Mouse (Mus musculus): ENCODE data around the gene 1700018B08Rik. TPM values are rescaled to one million over a fixed set of nuclear protein-coding genes. Genes with fewer than 3 reads are reported as not detected.

Gene 1700018B08Rik
- polyA plus RNA-seq, 1 experiment from 2014 or later, result not detected

DNA sequence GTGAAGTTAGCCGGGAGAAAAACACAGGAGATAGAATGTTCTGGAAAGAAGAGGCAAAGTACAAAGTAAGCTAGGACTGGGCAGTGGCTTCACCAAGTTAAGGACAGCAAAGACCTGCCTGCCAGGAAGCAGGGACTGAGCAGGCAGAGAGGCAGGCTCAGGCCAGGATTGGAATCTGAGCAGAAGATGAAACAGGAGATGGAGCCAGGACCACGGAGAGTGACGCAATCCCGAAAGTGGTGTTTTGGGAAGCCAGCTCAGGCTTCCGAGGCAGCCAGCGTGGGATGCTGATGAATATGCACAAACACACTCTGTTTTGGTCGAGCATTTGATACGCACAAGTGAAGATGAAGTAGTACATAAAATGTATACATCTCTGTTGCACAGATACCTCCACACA is 39.5 kb upstream of the 1700018B08Rik start:
- Histone ChIP-seq H3K4me2 (ENCODE audit: low read length) (no peak overlapping the region), H3K36me3 (ENCODE audit: control insufficient read depth, insufficient read depth) (no peaks in the 10 kb centered on the region), H3K4me3 (replicated peaks; ENCODE audit: low read length) (no peak overlapping the region), H3K9ac (replicated peaks; ENCODE audit: low read depth, low read length) (no peak overlapping the region), H3K27me3 (replicated peaks; ENCODE audit: control insufficient read depth, insufficient read depth, low read length) (no peaks in the 10 kb centered on the region), H3K27ac (ENCODE audit: low read length) (no peak overlapping the region), H3K4me1 (replicated peaks; ENCODE audit: control insufficient read depth, insufficient read depth, low read length) (peaks cover 10% of the 10 kb centered on the region), H3K9me3 (ENCODE audit: control insufficient read depth, low read length) (no peaks in the 10 kb centered on the region)
- WGBS, result 58% methylated on average over 8 of the region's 8 CpGs
- no peak for ATAC-seq

DNA sequence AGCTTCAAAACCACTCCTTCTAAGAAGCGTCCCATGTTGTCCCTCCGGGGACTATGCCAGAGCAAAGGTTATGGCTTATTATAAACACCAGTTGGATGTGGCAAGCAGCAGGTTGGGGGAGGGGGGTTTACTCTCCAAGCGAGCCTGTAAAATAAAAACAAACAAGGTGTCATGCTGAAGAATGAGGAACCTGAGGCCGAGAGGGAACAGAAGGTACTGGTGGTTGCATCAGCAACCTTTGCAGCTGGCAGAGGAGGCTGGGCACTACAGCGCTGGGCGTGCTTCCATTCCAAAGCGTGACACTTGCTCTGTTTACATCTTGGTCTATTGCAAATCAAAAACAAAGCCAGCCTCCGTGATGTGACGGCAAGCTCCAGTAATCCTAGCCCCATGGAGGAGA is 36.3 kb upstream of the 1700018B08Rik start:
- Histone ChIP-seq H3K36me3 (ENCODE audit: control insufficient read depth, insufficient read depth) (no peaks in the 10 kb centered on the region), H3K27ac (ENCODE audit: low read length) (no peak overlapping the region), H3K4me2 (ENCODE audit: low read length) (no peak overlapping the region), H3K9me3 (ENCODE audit: control insufficient read depth, low read length) (no peaks in the 10 kb centered on the region), H3K9ac (replicated peaks; ENCODE audit: low read depth, low read length) (no peak overlapping the region), H3K27me3 (replicated peaks; ENCODE audit: control insufficient read depth, insufficient read depth, low read length) (no peaks in the 10 kb centered on the region), H3K4me3 (replicated peaks; ENCODE audit: low read length) (no peak overlapping the region), H3K4me1 (replicated peaks; ENCODE audit: control insufficient read depth, insufficient read depth, low read length) (peaks cover 26% of the 10 kb centered on the region)
- 44% methylated on average over 9 of the region's 9 CpGs for WGBS
- ATAC-seq, result no peak

DNA sequence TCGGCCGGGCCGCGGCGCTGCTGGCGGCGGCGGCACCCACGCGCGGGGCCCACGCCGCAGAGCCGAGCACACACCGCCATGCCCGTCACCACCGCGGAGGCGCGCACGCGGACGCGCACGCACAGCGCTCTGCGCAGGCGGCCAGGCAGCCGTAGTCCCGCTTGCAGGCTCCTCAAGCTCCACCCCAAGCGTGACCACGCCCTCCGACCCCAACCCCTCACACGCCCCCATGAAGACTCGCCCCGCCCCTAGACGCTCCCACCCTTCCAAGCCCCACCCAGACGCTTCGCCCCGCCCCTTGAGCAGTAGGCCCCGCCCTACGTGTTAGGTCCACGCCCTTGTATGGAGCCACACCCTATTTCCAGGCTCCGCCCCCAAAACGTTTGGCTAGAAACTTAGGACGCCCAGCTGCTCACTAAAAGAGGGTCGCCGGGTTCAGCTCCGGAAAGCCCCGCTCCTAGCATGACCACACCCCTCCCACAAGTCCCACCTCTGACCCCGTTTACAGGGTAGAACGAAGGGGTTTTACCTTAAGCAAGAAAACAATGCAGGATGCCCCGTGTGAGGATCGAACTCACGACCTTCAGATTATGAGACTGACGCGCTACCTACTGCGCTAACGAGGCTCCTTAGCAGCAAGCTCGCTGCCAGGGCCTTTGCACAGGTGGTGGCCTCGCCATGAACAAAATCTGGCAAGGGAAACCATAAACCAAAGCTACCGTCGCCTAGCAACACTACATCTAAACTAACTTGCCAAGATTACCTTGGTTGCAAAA is 34.7 kb upstream of the 1700018B08Rik start, which contains the start of gene Fbxo31:
TSS of gene Fbxo31 (minus strand) at position 131 of the 776 bp plus-strand sequence.
- Histone ChIP-seq H3K4me2 (ENCODE audit: low read length) (peak within 1 kb of the TSS; percentile 75), H3K9me3 (ENCODE audit: control insufficient read depth, low read length) (no peaks in the 10 kb centered on the region), H3K36me3 (ENCODE audit: control insufficient read depth, insufficient read depth) (no peaks in the 10 kb centered on the region), H3K9ac (replicated peaks; ENCODE audit: low read depth, low read length) (peak within 1 kb of the TSS; percentile 85), H3K27ac (ENCODE audit: low read length) (0 out of 2 replicates have a peak within 1 kb of the TSS, but pooled peaks have one; percentile 45), H3K27me3 (replicated peaks; ENCODE audit: control insufficient read depth, insufficient read depth, low read length) (no peaks in the 10 kb centered on the region), H3K4me1 (replicated peaks; ENCODE audit: control insufficient read depth, insufficient read depth, low read length) (peaks cover 22% of the 10 kb centered on the region), H3K4me3 (replicated peaks; ENCODE audit: low read length) (peak within 1 kb of the TSS; percentile 82)
- WGBS, result under 1% methylated on average over 43 of the region's 63 CpGs
- ATAC-seq, result peak; percentile 94

DNA sequence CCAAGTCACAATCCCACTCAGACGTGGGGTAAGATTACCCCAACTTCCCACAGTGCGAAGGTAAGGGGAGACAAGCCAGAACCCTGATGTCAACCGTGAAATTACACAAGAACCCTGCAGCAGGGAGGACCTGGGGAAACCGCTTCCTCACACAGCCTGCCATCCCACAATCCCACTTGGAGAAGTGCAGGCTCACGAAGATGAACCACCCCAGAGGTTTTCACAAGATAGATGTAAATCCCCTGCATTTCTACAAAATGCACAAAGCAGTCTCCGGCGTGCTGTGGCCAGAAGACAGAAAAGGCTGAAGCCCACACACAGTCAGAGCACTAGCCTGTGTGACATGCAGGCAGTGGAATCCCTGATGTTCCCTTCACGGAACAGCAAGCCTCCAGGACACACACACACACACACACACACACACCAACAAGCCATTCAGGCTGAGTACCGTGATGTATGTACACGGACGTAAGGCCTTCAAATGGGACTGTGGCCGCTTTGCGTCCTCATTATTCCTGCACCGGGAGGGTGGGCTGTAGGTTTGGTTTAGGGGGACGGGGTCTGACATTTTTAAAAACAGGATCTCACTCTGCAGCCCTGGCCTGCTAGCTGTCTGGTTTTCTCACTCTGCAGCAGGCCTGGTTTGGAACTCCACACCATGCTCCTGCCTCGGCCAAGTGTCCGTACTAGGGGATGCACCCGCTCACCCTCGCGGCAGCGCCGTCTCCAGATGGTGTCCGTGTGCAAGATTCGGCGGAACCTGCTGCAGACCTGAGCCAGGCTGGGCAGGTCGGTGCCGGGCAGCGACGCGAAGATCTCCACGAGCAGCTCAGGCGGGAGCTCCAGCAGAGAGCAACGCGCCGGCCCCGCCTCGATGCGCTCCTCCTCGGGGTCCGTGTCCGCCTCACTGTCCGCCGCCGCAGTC is 33.9 kb upstream of the 1700018B08Rik start:
- peak overlapping the region; percentile 82 for H3K4me3 ChIP-seq (replicated peaks; ENCODE audit: low read length)
- H3K36me3 ChIP-seq (ENCODE audit: control insufficient read depth, insufficient read depth), result no peaks in the 10 kb centered on the region
- H3K4me1 ChIP-seq (replicated peaks; ENCODE audit: control insufficient read depth, insufficient read depth, low read length), result peaks cover 25% of the 10 kb centered on the region
- H3K9me3 ChIP-seq (ENCODE audit: control insufficient read depth, low read length), result no peaks in the 10 kb centered on the region
- 0 out of 2 replicates have a peak overlapping the region, but pooled peaks have one; percentile 45 for H3K27ac ChIP-seq (ENCODE audit: low read length)
- H3K27me3 ChIP-seq (replicated peaks; ENCODE audit: control insufficient read depth, insufficient read depth, low read length), result no peaks in the 10 kb centered on the region
- H3K9ac ChIP-seq (replicated peaks; ENCODE audit: low read depth, low read length), result peak overlapping the region; percentile 85
- WGBS, result 2% methylated on average over 39 of the region's 44 CpGs
- peak; percentile 69 for ATAC-seq
- H3K4me2 ChIP-seq (ENCODE audit: low read length), result peak overlapping the region; percentile 75

DNA sequence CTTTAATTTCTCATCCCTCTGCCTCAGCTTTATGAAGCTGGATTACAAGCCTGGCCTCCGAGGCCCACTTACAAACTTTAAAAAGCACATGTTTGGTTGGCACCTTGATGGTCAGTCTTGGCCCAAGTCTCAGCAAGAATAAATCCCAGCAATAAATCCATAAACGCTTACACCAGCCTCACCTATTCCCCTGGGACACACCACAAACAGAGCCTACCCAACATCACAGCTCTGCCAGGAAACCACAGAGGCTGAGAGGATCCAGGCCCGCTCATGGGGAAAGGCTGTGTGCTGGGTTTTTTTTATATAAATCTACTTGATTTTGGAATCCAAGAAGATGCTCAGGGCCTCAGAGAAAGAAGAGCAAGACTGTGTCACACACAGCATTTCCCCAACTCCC is 31.5 kb upstream of the 1700018B08Rik start:
- 90% methylated on average over 3 of the region's 3 CpGs for WGBS
- Histone ChIP-seq H3K27me3 (replicated peaks; ENCODE audit: control insufficient read depth, insufficient read depth, low read length) (no peaks in the 10 kb centered on the region), H3K9me3 (ENCODE audit: control insufficient read depth, low read length) (no peaks in the 10 kb centered on the region), H3K27ac (ENCODE audit: low read length) (no peak overlapping the region), H3K36me3 (ENCODE audit: control insufficient read depth, insufficient read depth) (no peaks in the 10 kb centered on the region), H3K4me3 (replicated peaks; ENCODE audit: low read length) (no peak overlapping the region), H3K4me2 (ENCODE audit: low read length) (no peak overlapping the region), H3K9ac (replicated peaks; ENCODE audit: low read depth, low read length) (no peak overlapping the region), H3K4me1 (replicated peaks; ENCODE audit: control insufficient read depth, insufficient read depth, low read length) (peaks cover 25% of the 10 kb centered on the region)
- no peak for ATAC-seq

DNA sequence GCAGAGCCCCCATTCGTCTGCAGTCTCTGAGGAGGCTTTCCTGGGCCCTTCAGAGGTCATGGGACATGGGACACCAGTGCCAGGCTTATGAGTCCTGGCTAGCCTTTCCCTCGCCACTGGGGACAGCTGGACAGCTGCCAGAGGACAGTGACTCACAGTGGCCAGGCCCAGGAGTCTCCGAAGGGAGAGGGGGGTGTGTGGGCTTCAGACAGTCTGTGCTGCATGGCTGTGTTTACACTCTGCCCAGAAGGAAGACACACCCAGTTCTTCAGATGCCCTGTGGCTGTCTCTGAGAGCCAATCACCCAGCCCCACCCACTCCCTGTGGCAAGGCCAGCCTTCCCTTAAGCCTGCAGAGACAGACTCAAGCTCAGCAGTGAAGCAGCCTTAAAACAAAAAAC is 29.2 kb upstream of the 1700018B08Rik start:
- no peak for ATAC-seq
- H3K27ac ChIP-seq (ENCODE audit: low read length), result no peak overlapping the region
- H3K36me3 ChIP-seq (ENCODE audit: control insufficient read depth, insufficient read depth), result no peaks in the 10 kb centered on the region
- H3K4me2 ChIP-seq (ENCODE audit: low read length), result no peak overlapping the region
- no peak overlapping the region for H3K4me3 ChIP-seq (replicated peaks; ENCODE audit: low read length)
- H3K9me3 ChIP-seq (ENCODE audit: control insufficient read depth, low read length), result no peaks in the 10 kb centered on the region
- 55% methylated on average over 3 of the region's 3 CpGs for WGBS
- H3K27me3 ChIP-seq (replicated peaks; ENCODE audit: control insufficient read depth, insufficient read depth, low read length), result no peaks in the 10 kb centered on the region
- peaks cover 22% of the 10 kb centered on the region for H3K4me1 ChIP-seq (replicated peaks; ENCODE audit: control insufficient read depth, insufficient read depth, low read length)
- H3K9ac ChIP-seq (replicated peaks; ENCODE audit: low read depth, low read length), result no peak overlapping the region

DNA sequence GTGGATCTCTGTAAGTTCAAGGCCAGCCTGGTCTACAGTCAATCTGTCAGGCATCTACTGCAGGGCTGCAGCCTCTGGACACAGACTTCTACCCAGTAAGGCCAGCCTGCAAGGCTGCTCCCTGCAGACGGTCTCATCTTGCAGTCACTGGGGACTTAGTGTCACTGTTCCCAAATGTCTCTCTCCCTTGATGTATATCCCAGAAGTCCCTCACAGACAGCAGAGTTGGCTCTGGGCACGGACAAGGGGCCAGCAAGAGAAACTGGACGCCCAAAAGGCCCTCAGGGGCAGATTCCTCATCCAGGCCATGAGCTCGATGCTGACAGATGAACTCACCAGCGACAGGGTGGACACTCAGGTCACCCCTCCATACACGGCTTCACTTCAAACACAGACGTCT is 28.0 kb upstream of the 1700018B08Rik start:
- WGBS, result 83% methylated on average over 7 of the region's 7 CpGs
- no peak overlapping the region for H3K4me2 ChIP-seq (ENCODE audit: low read length)

DNA sequence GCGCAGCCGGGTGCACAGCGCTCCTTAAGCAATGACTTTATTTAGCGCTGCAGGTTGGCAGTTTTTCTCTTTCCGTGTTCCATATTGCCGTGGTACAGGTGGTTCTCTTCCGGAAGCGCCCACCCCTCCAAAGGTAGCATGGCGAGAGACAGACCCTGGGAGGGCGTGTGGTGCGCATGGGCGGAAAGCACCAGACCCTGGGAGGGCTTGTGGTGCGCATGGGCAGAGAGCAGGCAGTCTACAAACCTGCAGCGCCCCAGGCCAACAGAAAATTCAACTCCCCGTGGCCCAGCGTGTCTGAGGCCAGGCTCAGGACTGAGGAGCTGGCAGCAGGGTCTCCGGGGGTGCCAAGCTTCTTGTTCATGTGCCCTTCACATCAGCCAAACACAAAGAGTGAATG is 26.7 kb upstream of the 1700018B08Rik start:
- ATAC-seq, result no peak
- Histone ChIP-seq H3K4me3 (replicated peaks; ENCODE audit: low read length) (no peak overlapping the region), H3K9ac (replicated peaks; ENCODE audit: low read depth, low read length) (no peak overlapping the region), H3K4me1 (replicated peaks; ENCODE audit: control insufficient read depth, insufficient read depth, low read length) (peaks cover 3% of the 10 kb centered on the region; the same call in 1 of the 2 replicates), H3K27me3 (replicated peaks; ENCODE audit: control insufficient read depth, insufficient read depth, low read length) (no peaks in the 10 kb centered on the region), H3K9me3 (ENCODE audit: control insufficient read depth, low read length) (no peaks in the 10 kb centered on the region), H3K4me2 (ENCODE audit: low read length) (no peak overlapping the region), H3K36me3 (ENCODE audit: control insufficient read depth, insufficient read depth) (no peaks in the 10 kb centered on the region), H3K27ac (ENCODE audit: low read length) (no peak overlapping the region)
- WGBS, result 86% methylated on average over 17 of the region's 17 CpGs

More for the DNA sequence above, 28.0 kb upstream of the 1700018B08Rik start:
- Histone ChIP-seq H3K4me3 (replicated peaks; ENCODE audit: low read length) (no peak overlapping the region), H3K36me3 (ENCODE audit: control insufficient read depth, insufficient read depth) (no peaks in the 10 kb centered on the region), H3K27ac (ENCODE audit: low read length) (no peak overlapping the region), H3K9ac (replicated peaks; ENCODE audit: low read depth, low read length) (no peak overlapping the region), H3K9me3 (ENCODE audit: control insufficient read depth, low read length) (no peaks in the 10 kb centered on the region), H3K4me1 (replicated peaks; ENCODE audit: control insufficient read depth, insufficient read depth, low read length) (peaks cover 14% of the 10 kb centered on the region), H3K27me3 (replicated peaks; ENCODE audit: control insufficient read depth, insufficient read depth, low read length) (no peaks in the 10 kb centered on the region)
- no peak for ATAC-seq

DNA sequence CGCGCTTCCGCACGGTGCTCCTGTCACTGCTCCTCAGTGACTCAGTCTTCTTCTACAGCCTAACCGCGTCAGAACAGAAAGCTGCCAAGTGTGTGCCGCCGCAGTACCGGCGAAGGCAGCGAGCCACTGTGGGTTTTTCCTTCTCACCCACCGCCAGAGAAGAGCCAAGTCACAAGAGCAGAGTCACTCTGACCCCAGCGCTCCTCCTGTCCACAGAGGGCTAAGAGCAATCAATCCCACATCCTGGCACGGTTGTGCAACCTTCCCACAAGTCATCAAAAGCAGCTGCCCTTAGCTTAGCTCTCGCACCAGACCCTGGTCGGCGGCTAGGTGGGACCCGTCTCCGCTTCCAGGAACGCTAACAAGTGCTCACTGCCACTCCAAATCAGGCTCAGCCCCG is 26.2 kb upstream of the 1700018B08Rik start:
- Histone ChIP-seq H3K9ac (replicated peaks; ENCODE audit: low read depth, low read length) (no peak overlapping the region), H3K27ac (ENCODE audit: low read length) (no peak overlapping the region), H3K27me3 (replicated peaks; ENCODE audit: control insufficient read depth, insufficient read depth, low read length) (no peaks in the 10 kb centered on the region), H3K9me3 (ENCODE audit: control insufficient read depth, low read length) (no peaks in the 10 kb centered on the region), H3K4me2 (ENCODE audit: low read length) (no peak overlapping the region), H3K4me1 (replicated peaks; ENCODE audit: control insufficient read depth, insufficient read depth, low read length) (peaks cover 3% of the 10 kb centered on the region; the same call in 1 of the 2 replicates), H3K4me3 (replicated peaks; ENCODE audit: low read length) (no peak overlapping the region), H3K36me3 (ENCODE audit: control insufficient read depth, insufficient read depth) (no peaks in the 10 kb centered on the region)
- WGBS, result 91% methylated on average over 21 of the region's 21 CpGs
- no peak for ATAC-seq
